In genomic region chr4:41394651-41395050, GRCm38 (mm10) we compare ENCODE assay signal across 15 mouse cellular contexts.
"Had no signal": no experiment of that assay in that cellular context is flagged by ENCODE, and none has a peak within 500 bp of the region (broad histone marks: within the 10 kb centered on the region; RNA-seq: fewer than 3 reads in every experiment).

No protein-coding gene starts in this region.

- H3K4me1 ChIP-seq: kidney, embryonic 15.5 days; midbrain, embryonic 12.5 days; midbrain, embryonic 15.5 days; neural tube, embryonic 13.5 days had no signal

- H3K27me3 ChIP-seq: kidney, embryonic 15.5 days; midbrain, embryonic 12.5 days; midbrain, embryonic 15.5 days; neural tube, embryonic 13.5 days had no signal

- DNase-seq: kidney, adult 8-10 months; kidney, postnatal 10 days; kidney, postnatal 36 days; liver, postnatal 0 days; lung, embryonic 14.5 days; thymus, adult 18-20 months; thymus, postnatal 36 days had no signal

- H3K9me3 ChIP-seq: kidney, embryonic 15.5 days; midbrain, embryonic 12.5 days; midbrain, embryonic 15.5 days; neural tube, embryonic 13.5 days had no signal

- H3K27ac ChIP-seq: kidney, embryonic 15.5 days; liver, embryonic 14.5 days; macrophage; midbrain, embryonic 12.5 days; midbrain, embryonic 15.5 days; neural tube, embryonic 13.5 days had no signal

- H3K4me3 ChIP-seq: kidney, embryonic 15.5 days; midbrain, embryonic 12.5 days; midbrain, embryonic 15.5 days; myocyte; neural tube, embryonic 13.5 days had no signal

- ATAC-seq: liver, postnatal 0 days; lung, postnatal 0 days; midbrain, embryonic 15.5 days had no signal
